Mouse (Mus musculus): ENCODE data around the gene Borcs5.

The Borcs5 gene

DNA sequence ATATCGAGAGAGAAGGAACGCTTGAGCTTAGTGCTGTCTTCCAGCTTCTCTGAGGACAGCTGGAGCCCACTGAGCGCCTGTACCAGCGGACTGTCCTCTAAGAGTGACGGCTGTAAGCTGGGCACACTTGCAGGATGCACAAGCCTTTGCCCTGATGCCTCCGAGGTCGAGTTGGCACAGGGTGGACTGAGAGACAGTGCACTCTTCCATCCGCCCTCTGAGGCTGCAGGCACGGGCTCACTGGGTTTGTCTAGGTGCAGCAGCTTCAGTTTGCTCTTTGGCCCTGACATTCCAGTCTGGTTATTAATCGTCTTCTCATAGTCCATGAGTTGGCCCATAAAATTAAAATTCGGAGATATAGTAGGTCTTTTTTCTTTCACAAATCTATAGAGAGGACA, 79.4 kb downstream of the Borcs5 start:
- DNase-seq (ENCODE audit: low read depth), result no peak

DNA sequence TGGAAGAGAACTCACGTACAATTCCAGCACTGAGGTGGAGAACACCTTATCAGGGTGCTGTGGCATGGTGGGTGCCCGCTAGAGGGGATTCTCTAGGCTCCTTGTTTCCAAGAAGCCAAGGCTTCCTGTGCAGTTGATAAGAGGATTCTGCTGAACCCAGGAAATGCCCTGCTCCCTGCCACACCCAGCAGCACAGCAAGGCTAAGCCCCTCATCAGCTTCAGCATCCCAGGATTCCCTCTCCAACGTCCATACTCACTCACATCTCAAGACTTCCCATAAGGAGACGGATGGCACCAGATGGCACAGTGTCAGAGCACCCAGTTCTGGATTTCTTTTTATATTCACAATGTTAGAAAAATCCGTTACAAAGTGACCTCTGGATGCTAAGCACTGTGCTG, 79.8 kb downstream of the Borcs5 start:
- no peak for DNase-seq (ENCODE audit: low read depth)

DNA sequence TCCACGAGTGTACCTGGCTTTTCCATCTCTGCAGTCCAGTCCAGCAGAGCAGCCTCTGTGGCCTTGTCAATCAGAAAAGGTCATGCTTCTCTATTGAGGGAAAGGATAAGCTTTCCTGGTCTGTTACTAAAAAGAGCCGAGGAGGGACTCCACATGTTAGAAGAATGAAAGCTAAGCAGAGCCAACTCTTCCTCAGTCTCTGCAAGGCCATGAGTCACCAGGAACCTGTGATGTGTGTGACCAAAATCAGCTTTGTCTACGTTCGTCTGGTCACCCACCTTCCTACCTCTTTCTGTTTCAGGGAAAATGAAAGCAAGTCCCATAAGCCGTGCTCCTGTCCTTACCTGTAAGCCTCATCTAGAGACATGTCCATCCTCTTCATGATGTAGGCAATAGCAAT, 80.8 kb downstream of the Borcs5 start:
- DNase-seq (ENCODE audit: low read depth), result no peak

DNA sequence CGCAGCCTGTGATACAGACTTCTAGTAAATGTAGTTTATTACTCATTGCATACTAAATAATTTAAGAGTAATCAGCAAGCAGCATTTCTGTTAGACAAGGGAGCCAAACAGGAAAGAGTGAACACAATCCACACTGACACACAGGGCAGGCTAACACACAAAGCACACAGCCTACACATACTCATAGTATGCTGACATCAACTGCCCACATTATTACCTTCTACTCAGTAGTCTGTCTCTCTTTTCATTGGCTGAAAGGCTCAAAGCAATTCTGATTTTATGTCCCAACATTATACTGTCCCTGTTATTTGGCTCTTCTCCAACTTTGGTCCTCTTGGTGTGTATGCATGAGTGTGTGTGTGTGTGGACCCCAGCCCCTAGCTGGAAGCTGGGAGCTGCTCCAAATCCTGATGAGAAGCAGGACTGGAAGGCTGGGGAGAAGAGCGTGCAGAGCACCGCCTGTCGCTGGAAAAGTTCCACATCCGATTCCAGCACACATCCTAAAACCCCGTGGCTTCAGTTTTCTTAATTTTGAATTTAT, 82.5 kb downstream of the Borcs5 start:
- no peak for DNase-seq (ENCODE audit: low read depth)

DNA sequence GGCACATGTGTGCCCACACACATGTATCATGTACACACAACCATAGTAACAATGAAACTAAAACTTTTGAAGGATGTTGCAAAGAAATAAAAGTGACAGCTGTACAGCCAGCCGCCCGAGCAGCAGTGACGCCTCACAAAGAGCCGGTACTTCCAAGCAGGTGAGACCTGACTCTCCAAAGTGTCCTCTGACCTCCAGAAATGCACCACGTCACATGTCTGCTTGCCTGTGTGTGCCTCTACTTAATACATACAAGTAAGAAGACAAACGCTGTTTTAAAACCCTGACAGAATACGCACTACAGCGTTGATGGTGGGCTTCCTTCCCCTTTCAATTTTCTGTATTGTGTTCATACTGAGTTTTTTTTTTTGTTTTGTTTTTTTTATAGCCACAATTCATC, 83.6 kb downstream of the Borcs5 start:
- no peak for DNase-seq (ENCODE audit: low read depth)

DNA sequence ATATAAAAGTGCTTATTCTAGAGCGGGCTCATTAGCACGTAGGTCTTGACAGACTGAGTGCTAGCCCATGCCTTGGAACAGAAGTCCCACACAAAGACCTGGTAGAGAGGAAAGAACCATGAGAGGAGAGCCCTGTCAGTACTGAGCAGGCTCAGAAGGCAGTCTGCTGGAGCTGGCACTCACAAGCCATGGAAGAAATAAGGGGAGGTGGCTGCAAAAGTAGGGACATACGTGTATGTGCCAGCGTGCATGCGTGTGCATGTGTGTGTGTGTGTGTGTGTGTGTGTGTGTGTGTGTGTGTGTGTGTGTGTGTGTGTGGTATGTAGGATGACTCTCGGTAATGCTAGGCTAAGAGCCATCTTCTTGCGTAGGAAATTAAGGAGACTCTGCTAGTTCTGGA, 84.0 kb downstream of the Borcs5 start:
- no peak for DNase-seq (ENCODE audit: low read depth)

DNA sequence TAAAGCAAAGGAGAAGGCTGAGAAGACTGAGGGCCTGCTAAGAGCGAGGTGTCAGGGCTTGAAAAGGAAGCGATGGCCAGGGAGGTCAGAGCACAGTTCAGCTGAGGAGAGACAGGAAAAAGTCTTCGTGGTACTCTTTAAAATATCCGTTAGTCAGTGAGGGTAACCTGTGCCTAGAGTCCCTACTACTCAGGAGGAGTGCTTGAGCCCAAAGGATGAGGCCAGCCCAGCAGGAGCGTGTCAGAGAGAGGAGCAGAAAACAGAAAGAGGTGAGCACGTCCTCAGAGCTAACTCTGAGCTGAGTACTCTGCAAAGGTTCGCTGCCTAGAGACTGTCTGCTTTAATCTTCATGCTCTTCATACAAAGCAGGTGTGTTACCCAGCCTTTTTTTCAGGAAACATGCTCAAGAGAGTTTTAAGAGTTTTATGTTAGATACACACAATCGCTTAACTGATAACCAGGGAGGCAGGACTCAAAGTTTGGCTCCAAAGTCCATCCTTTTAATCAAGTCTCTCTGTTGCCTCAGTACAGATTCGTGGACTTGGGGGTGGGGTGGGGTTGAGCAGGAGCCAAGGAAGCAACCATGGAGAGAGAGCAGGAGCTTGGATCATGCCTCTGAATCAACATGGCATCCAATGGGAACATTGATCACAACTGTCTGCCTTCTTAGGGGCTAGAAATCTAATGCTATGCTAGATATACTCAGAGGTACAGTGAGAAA, 84.7 kb downstream of the Borcs5 start:
- DNase-seq (ENCODE audit: low read depth), result no peak

DNA sequence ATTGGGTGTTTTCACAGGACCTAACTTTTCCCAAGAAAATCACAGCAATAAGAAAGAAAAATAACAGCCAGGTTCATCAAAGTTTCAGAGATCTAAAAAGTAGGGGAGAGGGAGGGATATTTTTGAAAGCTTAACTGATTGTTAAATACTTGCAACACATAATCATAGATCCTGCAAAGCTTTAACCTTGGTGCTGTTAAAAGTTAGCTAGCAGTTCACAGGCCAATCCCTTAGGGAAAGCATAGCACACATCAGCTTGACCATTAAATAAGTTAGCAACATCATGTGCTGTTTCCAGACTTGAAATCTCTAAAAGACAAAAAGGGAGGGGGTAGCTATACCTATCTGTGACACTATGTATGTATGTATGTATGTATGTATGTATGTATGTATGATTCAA, 86.1 kb downstream of the Borcs5 start:
- DNase-seq (ENCODE audit: low read depth), result no peak

DNA sequence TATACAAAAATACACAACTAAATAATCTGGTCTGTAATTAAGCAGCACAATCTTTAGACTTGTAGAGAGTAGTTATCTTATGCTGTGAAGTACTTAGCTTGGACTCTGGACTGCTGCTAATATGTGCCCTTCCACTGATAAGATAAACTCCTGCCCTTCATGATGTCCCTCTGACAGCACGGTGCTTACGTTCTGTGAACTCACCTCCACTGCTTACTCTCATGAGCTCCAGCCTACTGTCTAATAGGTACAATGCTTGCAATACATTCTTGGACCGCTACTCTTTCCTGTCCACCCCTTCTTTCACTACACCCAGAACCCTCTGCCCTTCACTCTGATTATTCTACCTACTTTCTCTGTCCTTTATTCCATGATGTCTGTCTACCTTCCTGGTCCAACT, 91.7 kb downstream of the Borcs5 start:
- DNase-seq (ENCODE audit: low read depth), result no peak

DNA sequence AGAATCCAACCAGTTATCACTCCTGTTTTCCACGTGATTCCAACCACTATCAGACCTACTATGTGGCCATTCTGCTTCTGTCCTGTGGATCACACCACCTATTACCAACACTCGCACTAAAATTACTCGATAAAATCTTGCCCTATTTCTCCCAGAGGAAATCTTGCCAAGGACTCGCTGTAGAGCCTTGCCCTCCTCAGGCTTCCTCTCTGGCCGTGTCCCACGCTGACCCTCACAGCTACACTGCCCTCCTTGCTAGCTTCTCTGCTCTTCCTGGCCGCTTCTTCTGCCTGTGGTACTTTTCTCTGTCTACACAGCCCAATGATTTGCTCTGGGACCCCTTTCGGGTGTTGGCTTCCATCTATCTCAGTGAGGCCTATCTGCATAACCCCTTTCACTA, 93.5 kb downstream of the Borcs5 start:
- no peak for DNase-seq (ENCODE audit: low read depth)

DNA sequence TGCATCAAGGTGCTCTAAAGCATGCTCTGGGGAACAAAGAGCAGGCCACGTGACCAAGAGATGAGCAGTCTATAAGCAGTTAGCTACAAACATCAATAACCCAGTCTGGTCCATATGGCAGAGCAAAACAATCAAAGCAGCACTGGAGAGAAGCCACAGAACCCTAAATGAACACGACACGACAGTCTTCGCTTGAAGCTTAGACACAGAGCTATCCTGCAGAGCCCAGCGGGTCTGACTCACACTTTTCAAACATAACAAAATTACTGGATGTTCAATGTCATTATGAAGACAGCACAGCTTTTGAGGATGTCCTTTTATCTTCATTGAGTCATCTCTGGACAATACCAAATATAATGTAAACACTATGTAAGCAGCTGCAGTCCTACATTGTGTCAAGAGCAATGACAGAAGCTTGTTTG, 94.5 kb downstream of the Borcs5 start:
- no peak for DNase-seq (ENCODE audit: low read depth)

DNA sequence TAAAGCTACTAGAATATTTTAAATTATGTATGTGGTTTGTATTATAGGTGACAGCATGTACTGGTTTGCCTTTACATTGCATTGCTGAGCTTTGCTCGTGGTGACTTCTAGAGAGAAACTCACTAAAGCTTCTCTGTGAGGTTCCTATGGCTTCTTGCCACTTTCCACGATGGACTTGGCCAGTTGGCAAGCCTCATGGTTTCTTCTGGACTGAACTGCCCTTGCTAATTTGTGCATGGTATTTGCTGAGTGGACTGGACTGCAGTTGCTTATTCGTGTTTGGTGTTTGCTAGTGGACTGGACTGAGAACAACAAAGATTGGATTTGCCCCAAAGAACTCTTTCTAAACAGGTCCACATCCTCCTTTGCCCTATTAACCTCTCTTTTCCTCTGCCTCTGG, 97.5 kb downstream of the Borcs5 start:
- DNase-seq (ENCODE audit: low read depth), result no peak

DNA sequence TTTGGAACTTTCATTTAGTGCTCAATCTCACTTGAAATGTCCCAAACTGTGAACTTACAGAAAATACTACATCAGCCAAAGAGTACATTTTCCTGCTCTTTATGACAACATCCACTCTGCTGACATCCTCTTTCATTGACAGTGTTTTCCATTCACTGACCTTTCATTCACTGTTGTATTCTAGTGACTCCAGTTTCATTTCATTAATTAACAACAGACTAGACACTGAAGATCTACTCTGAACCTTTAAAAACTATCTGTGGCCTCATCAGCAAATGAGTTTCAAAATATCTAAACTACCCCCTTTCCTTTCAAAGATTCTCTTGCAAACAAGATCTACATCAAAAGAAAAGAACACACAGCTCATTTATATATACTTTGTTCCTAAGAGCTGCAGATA, 104.3 kb downstream of the Borcs5 start:
- no peak for DNase-seq (ENCODE audit: low read depth)

DNA sequence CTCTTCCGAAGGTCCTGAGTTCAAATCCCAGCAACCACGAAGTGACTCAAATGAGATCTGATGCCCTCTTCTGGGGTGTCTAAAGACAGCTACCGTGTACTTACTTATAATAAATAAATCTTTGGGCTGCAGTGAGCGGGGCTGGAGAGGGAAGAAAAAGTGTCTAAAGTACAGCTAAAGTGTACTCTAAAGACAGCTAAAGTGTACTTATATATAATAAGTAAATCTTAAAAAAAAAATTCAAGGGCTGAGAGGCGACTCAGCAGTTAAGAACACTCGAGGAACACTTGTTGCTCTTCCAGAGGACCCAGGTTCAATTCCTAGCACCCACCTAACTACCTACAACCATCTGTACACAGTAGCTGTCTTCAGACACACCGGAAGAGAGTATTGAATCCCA, 106.6 kb downstream of the Borcs5 start:
- no peak for DNase-seq (ENCODE audit: low read depth)

DNA sequence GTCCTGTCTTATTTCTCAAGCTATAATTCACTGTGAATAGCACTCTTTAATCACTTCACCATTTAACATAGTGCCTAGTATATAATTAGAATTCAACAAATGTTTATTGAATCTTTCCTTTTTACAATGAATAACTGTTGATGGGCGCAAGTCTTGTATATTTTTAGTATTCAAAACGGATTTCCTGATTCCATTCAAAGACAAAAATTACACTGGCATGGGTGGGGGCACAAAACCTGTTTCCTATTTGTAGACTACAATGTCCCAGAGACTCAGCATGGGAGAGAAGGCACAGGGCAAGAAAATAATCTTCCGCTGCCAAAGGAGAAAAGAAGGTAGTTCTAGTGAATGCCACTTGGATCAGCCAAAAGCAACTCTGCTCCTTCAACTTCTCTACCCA, 108.8 kb downstream of the Borcs5 start:
- DNase-seq (ENCODE audit: low read depth), result no peak

DNA sequence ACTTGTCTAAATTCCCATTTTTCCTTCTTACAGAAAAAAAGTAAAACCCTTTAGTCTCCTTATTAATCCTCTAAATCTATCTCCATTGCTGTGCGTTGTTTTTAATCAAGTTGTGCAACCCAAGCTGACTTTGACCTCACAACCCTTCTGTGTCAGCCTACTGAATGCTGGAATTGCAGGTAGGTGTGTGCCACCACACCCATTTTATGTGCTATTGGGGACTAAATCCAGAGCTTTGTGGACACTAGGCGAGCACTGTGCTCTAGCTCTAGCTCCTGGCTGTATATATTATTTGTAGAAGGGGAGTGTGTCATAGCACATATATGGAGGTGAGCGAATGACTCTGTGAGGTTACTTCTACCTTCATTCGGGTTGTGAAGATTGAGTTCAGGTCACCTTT, 111.8 kb downstream of the Borcs5 start:
- no peak for DNase-seq (ENCODE audit: low read depth)

DNA sequence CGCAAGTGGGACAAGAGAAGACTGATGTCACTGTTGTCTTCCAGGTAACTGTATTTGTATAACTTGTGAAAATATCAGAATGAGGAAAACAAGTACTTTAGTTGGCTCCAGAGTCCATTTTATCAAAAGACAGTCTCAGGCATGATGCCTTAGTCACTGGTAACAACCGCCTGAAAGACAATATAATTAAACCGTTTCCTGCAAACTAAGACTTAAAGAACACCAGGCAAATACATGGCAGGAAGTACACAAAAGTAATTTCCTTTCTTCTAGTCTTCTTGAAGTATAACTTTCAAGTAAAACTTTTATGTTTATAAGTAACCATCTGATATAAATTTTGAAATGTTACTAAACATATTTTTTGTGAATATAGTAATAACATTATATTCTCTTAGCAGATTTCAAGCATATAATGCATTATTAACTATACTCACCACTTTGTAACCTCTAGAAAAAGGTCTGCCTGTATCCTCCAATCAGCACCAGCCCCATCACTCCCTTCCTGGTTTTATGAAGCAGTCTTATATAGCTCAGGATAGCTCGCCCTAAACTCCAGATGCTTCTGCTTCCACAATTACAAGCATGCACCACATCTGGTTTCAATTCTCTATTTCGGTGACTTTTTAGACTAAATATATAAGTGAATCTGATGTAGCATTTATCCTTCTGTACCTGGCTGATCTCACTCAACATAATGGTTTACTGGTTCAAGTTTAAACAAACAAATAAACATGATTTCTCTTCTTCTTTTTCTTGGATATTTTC, 112.8 kb downstream of the Borcs5 start:
- no peak for DNase-seq (ENCODE audit: low read depth)

DNA sequence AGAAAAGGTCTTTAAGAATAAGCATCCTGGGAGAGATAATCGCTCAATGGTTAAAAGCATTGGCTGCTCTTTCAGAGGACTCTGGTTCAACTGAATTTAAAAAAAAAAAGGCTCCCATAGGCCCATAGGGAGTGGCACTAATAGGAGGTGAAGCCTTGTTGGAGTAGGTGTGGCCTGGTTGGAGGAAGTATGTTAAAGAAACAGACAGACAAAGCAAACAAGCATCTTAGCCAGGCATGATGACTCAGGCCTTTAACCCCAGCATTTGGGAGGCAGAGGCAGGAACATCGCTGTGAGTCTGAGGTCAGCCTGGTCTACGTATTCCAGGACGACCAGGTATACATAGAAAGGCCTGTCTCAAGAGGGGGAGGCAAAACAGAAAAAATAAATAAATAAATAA, 114.1 kb downstream of the Borcs5 start:
- peak; percentile 56 for DNase-seq (ENCODE audit: low read depth)

DNA sequence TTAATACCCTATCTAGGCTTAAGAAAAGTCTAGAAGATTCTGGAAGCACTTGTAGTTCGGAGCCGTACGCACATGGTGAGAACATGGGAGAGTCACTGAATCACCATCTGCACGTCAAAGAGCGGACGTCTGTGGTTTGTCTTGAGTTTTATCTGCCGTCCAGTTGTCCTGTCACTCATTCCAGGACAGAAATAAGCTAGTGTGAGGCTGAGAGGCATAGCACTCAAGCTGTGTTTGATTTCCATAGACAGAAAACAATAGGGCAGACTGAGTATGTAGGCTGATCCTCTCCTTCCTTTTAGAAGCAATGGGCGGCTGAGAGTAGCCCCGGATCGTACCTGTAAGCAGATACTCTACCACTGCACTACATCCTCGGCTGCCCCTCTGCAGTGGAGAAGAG, 114.5 kb downstream of the Borcs5 start:
- DNase-seq (ENCODE audit: low read depth), result no peak

DNA sequence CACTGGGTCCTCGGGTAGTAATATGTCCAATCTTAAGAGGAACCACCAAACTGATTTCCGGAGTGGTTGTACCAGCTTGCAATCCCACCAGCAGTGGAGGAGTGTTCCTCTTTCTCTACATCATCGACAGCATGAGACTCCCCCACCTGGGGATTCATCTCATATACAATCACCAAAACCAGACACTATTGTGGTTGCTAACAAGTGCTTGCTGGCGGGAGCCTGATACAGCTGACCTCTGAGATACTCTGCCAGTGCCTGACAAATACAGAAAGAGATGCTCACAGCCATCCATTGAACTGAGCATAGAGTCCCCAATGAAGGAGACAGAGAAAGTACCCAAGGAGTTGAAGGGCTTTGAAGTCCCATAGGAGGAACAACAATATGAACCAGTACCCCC, 116.7 kb downstream of the Borcs5 start:
- no peak for DNase-seq (ENCODE audit: low read depth)

All from c-Kit-positive CD71-positive TER-119-negative erythroid progenitor cells, embryonic 14.5 days (primary cell).